Mouse (Mus musculus): ENCODE data around the gene Ly6g5b.

DNA sequence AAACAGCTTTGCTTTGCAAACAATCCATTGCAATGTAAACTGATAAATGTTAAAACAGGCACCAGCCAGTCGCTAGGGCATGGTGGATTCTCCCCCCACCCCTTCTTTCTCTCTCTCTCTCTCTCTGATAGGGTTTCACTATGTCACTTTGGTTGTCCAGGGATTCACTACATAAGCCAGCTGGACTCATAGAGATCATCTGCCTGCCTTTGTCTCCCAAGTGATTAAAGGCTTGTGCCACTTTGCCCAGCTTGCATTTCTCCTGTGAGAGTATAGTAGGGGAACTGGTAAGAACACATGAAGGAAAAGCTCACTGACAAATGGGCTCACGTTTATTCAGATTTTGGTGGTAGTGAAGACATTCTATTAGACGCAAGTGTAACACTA lies 16.9 kb upstream of the Ly6g5b start:
- TF ChIP-seq HCFC1 (IDR thresholded peaks at IDR 0.05; ENCODE audit: borderline replicate concordance, insufficient read depth, low read length) (no peak), ZNF384 (IDR thresholded peaks at IDR 0.05; ENCODE audit: low read depth, low read length) (no peak), ZC3H11A (IDR thresholded peaks at IDR 0.05; ENCODE audit: borderline replicate concordance, low read depth, low read length) (no peak), CHD2 (IDR thresholded peaks at IDR 0.05; ENCODE audit: low read depth, low read length) (no peak)

Data from ES-E14 (cell line).